Mouse (Mus musculus): Measurements from ENCODE around the gene Mylk.

The Mylk gene

GRCm38 (mm10) chr16:35033809-35034577 is 289.0 kb downstream of the Mylk start:
- DNase-seq = no peak

GRCm38 (mm10) chr16:35034971-35035370 is 290.0 kb downstream of the Mylk start:
- no peak for DNase-seq

- no peak for DNase-seq
Measured at GRCm38 (mm10) chr16:35036754-35037153, 291.7 kb downstream of the Mylk start.

- DNase-seq = no peak
Measured at GRCm38 (mm10) chr16:35038343-35039057, 293.5 kb downstream of the Mylk start.

- DNase-seq = no peak
Measured at GRCm38 (mm10) chr16:35040154-35040553, 295.1 kb downstream of the Mylk start.

GRCm38 (mm10) chr16:35041001-35041400 is 296.0 kb downstream of the Mylk start:
- DNase-seq = no peak

GRCm38 (mm10) chr16:35046081-35046775 is 301.2 kb downstream of the Mylk start:
- no peak for DNase-seq

- no peak for DNase-seq
Measured at GRCm38 (mm10) chr16:35047272-35047969, 302.4 kb downstream of the Mylk start.

- DNase-seq = peak; percentile 39
Measured at GRCm38 (mm10) chr16:35051066-35051465, 306.1 kb downstream of the Mylk start.

Data from cerebellum, adult 11-12 months (tissue).